Mouse (Mus musculus): ENCODE data around the gene Cables2.

GRCm38 (mm10) chr2:180208976-180209375 lies 64.3 kb downstream of the Cables2 start:
- no peak for TF ChIP-seq CTCF (IDR thresholded peaks at IDR 0.05; ENCODE audit: low read depth, low read length)
- TF ChIP-seq POLR2A (IDR thresholded peaks at IDR 0.05; ENCODE audit: borderline replicate concordance, low read depth, low read length) = no peak
